Mouse (Mus musculus) intestine, embryonic 14.5 days (tissue): ENCODE measurements around the gene Por. TPM values are rescaled to one million over a fixed set of nuclear protein-coding genes. Genes with fewer than 3 reads are reported as not detected.

ENCODE experiments used
- ATAC-seq: fragments of 200-750 bp; cut with Nextera tagmentation; replicated peaks from 2 replicates; pipeline ENCODE4 v1.8.0; 2017; ENCODE audit warnings: low read depth, moderate number of reproducible peaks, moderate TSS enrichment, moderate library complexity; ENCODE audit not compliant: low FRiP score, low TSS enrichment
- DNase-seq: peaks from one replicate; pipeline ENCODE4 v3.0.0-alpha.2; 2018; ENCODE audit warnings: low spot score
- H3K27ac ChIP-seq: fragments of 300-500 bp; sonication (generic); 2 replicates; pipeline ENCODE4 v1.5.1; 2014; ENCODE audit warnings: low read depth, mild to moderate bottlenecking, control low read depth
- H3K27me3 ChIP-seq: fragments of 300-500 bp; sonication (generic); replicated peaks from 2 replicates; pipeline ENCODE4 v1.6.1; 2014; ENCODE audit warnings: low read length, control low read depth; ENCODE audit not compliant: control insufficient read depth, insufficient read depth
- H3K36me3 ChIP-seq: fragments of 300-500 bp; sonication (generic); 2 replicates; pipeline ENCODE4 v1.6.1; 2014; ENCODE audit warnings: low read length, control low read depth; ENCODE audit not compliant: control insufficient read depth, insufficient read depth
- H3K4me1 ChIP-seq: fragments of 300-500 bp; sonication (generic); replicated peaks from 2 replicates; pipeline ENCODE4 v1.6.1; 2014; ENCODE audit warnings: low read length, control low read depth, mixed read lengths; ENCODE audit not compliant: control insufficient read depth, insufficient read depth
- H3K4me2 ChIP-seq: fragments of 300-500 bp; sonication (generic); 2 replicates; pipeline ENCODE4 v1.6.1; 2014; ENCODE audit warnings: low read length
- H3K4me3 ChIP-seq: fragments of 300-500 bp; sonication (generic); 2 replicates; pipeline ENCODE4 v1.5.1; 2014; ENCODE audit warnings: low read depth, low read length, control low read depth, mixed read lengths
- H3K9ac ChIP-seq: fragments of 300-500 bp; sonication (generic); 2 replicates; pipeline ENCODE4 v1.6.1; 2014; ENCODE audit warnings: mild to moderate bottlenecking, low read length
- H3K9me3 ChIP-seq: fragments of 300-500 bp; sonication (generic); 2 replicates; pipeline ENCODE4 v1.6.1; 2016; ENCODE audit warnings: low read length, control low read depth; ENCODE audit not compliant: control insufficient read depth
- WGBS: fragments of 180-500 bp; shearing (Covaris S2); extraction: QIAGEN DNeasy Blood & Tissue Kit; methylation state at CpG from one replicate; pipeline ENCODE4 v1.1.7; 2014; 5-methylcytosine and 5-hydroxymethylcytosine counted together
- polyA plus RNA-seq: library from polyadenylated mRNA; unstranded; fragments of >200 nt; fragmentation: Nextera tagmentation; extraction: Ambion mirVana; gene quantifications from 2 replicates; pipeline ENCODE4 v1.2.1, GENCODE M21; 2014

Por gene
- polyA plus RNA-seq, 1 experiment from 2014 or later = 66.5 TPM

GRCm38 (mm10) chr5:135648461-135649308 lies 21.1 kb upstream of the Por start:
- ATAC-seq (no peak), DNase-seq (no peak)
- Histone ChIP-seq H3K9ac (no peak overlapping the region), H3K4me2 (no peak overlapping the region), H3K9me3 (no peaks in the 10 kb centered on the region), H3K27me3 (no peaks in the 10 kb centered on the region), H3K4me3 (no peak overlapping the region), H3K4me1 (no peaks in the 10 kb centered on the region), H3K27ac (no peak overlapping the region), H3K36me3 (0 out of 2 replicates have a peak, but pooled peaks cover under 1% of the 10 kb centered on the region)
- WGBS = 79% methylated on average over 9 of the region's 9 CpGs

GRCm38 (mm10) chr5:135649309-135649633 lies 20.6 kb upstream of the Por start:
- ATAC-seq = no peak
- WGBS = 96% methylated on average over 1 of the region's 1 CpGs
- Histone ChIP-seq H3K9ac (no peak overlapping the region), H3K27ac (no peak overlapping the region), H3K9me3 (no peaks in the 10 kb centered on the region), H3K27me3 (no peaks in the 10 kb centered on the region), H3K4me3 (no peak overlapping the region), H3K4me1 (no peaks in the 10 kb centered on the region), H3K36me3 (no peaks in the 10 kb centered on the region), H3K4me2 (no peak overlapping the region)
- no peak for DNase-seq

- Histone ChIP-seq H3K27ac (no peak overlapping the region), H3K9ac (no peak overlapping the region), H3K4me1 (no peaks in the 10 kb centered on the region), H3K36me3 (no peaks in the 10 kb centered on the region), H3K9me3 (no peaks in the 10 kb centered on the region), H3K27me3 (no peaks in the 10 kb centered on the region), H3K4me2 (no peak overlapping the region), H3K4me3 (no peak overlapping the region)
- no peak for ATAC-seq
- 67% methylated on average over 3 of the region's 3 CpGs for WGBS
- DNase-seq = no peak
Measured at GRCm38 (mm10) chr5:135651536-135651935, 18.3 kb upstream of the Por start.

GRCm38 (mm10) chr5:135653209-135653608 lies 16.6 kb upstream of the Por start:
- H3K27ac ChIP-seq = no peak overlapping the region
- H3K27me3 ChIP-seq = no peaks in the 10 kb centered on the region
- H3K4me3 ChIP-seq = no peak overlapping the region
- H3K9me3 ChIP-seq = no peaks in the 10 kb centered on the region
- H3K4me2 ChIP-seq = no peak overlapping the region
- ATAC-seq (no peak), DNase-seq (no peak)
- no peak overlapping the region for H3K9ac ChIP-seq
- H3K4me1 ChIP-seq = no peaks in the 10 kb centered on the region
- H3K36me3 ChIP-seq = no peaks in the 10 kb centered on the region
- WGBS = 71% methylated on average over 2 of the region's 2 CpGs

GRCm38 (mm10) chr5:135656046-135656445 lies 13.8 kb upstream of the Por start:
- Histone ChIP-seq H3K4me1 (no peaks in the 10 kb centered on the region), H3K4me3 (no peak overlapping the region), H3K36me3 (no peaks in the 10 kb centered on the region), H3K27ac (no peak overlapping the region), H3K4me2 (no peak overlapping the region), H3K9ac (no peak overlapping the region), H3K9me3 (no peaks in the 10 kb centered on the region), H3K27me3 (no peaks in the 10 kb centered on the region)
- ATAC-seq (no peak), DNase-seq (no peak)
- 74% methylated on average over 5 of the region's 5 CpGs for WGBS

- 88% methylated on average over 5 of the region's 5 CpGs for WGBS
Measured at GRCm38 (mm10) chr5:135657128-135657527, 12.7 kb upstream of the Por start.

GRCm38 (mm10) chr5:135657703-135658373 lies 12.0 kb upstream of the Por start:
- Histone ChIP-seq H3K27ac (no peak overlapping the region), H3K9ac (no peak overlapping the region), H3K4me2 (no peak overlapping the region), H3K36me3 (no peaks in the 10 kb centered on the region), H3K9me3 (no peaks in the 10 kb centered on the region), H3K4me1 (no peaks in the 10 kb centered on the region), H3K4me3 (no peak overlapping the region), H3K27me3 (no peaks in the 10 kb centered on the region)
- 53% methylated on average over 17 of the region's 17 CpGs for WGBS
- ATAC-seq = 0 out of 2 replicates have a peak, but pooled peaks have one; percentile 27
- DNase-seq = no peak

More at GRCm38 (mm10) chr5:135657128-135657527, 12.7 kb upstream of the Por start:
- no peaks in the 10 kb centered on the region for H3K4me1 ChIP-seq
- no peak for DNase-seq
- H3K4me2 ChIP-seq = no peak overlapping the region
- no peak overlapping the region for H3K4me3 ChIP-seq
- H3K27me3 ChIP-seq = no peaks in the 10 kb centered on the region
- no peaks in the 10 kb centered on the region for H3K9me3 ChIP-seq
- ATAC-seq = no peak
- no peak overlapping the region for H3K9ac ChIP-seq
- H3K36me3 ChIP-seq = no peaks in the 10 kb centered on the region
- H3K27ac ChIP-seq = no peak overlapping the region

GRCm38 (mm10) chr5:135659956-135660355 lies 9.9 kb upstream of the Por start:
- DNase-seq = no peak
- no peaks in the 10 kb centered on the region for H3K36me3 ChIP-seq
- no peaks in the 10 kb centered on the region for H3K27me3 ChIP-seq
- no peaks in the 10 kb centered on the region for H3K4me1 ChIP-seq
- H3K9me3 ChIP-seq = no peaks in the 10 kb centered on the region
- 47% methylated on average over 4 of the region's 4 CpGs for WGBS
- no peak for ATAC-seq
- H3K27ac ChIP-seq = no peak overlapping the region
- H3K4me3 ChIP-seq = no peak overlapping the region
- no peak overlapping the region for H3K4me2 ChIP-seq
- no peak overlapping the region for H3K9ac ChIP-seq
